Mouse (Mus musculus): ENCODE results near the gene Fam107b. TPM values are rescaled to one million over a fixed set of nuclear protein-coding genes. Genes with fewer than 3 reads are reported as not detected.

Fam107b gene
- polyA plus RNA-seq, 1 experiment from 2014 or later: 32.5 TPM

- Histone ChIP-seq H3K4me1 (replicated peaks) (peaks cover 57% of the 10 kb centered on the region), H3K9ac (no peak overlapping the region)
- WGBS: 55% methylated on average over 13 of the region's 13 CpGs
These were observed 156.3 kb downstream of the Fam107b start for GRCm38 (mm10) chr2:3726501-3727078.

GRCm38 (mm10) chr2:3727225-3727930, 157.1 kb downstream of the Fam107b start:
- 56% methylated on average over 5 of the region's 5 CpGs for WGBS
- Histone ChIP-seq H3K9me3 (replicated peaks) (no peaks in the 10 kb centered on the region), H3K4me1 (replicated peaks) (peaks cover 59% of the 10 kb centered on the region), H3K4me3 (no peak overlapping the region), H3K36me3 (no peaks in the 10 kb centered on the region), H3K9ac (no peak overlapping the region), H3K27me3 (replicated peaks) (no peaks in the 10 kb centered on the region), H3K27ac (ENCODE audit: poor library complexity, severe bottlenecking) (no peak overlapping the region), H3K4me2 (no peak overlapping the region)
- no peak for ATAC-seq (ENCODE audit: insufficient number of reproducible peaks, low FRiP score)

More at GRCm38 (mm10) chr2:3726501-3727078, 156.3 kb downstream of the Fam107b start:
- Histone ChIP-seq H3K4me2 (no peak overlapping the region), H3K27me3 (replicated peaks) (no peaks in the 10 kb centered on the region), H3K36me3 (no peaks in the 10 kb centered on the region), H3K4me3 (no peak overlapping the region), H3K27ac (ENCODE audit: poor library complexity, severe bottlenecking) (peak overlapping the region; percentile 40; the same call in 1 of the 2 replicates), H3K9me3 (replicated peaks) (no peaks in the 10 kb centered on the region)
- no peak for ATAC-seq (ENCODE audit: insufficient number of reproducible peaks, low FRiP score)

DNA sequence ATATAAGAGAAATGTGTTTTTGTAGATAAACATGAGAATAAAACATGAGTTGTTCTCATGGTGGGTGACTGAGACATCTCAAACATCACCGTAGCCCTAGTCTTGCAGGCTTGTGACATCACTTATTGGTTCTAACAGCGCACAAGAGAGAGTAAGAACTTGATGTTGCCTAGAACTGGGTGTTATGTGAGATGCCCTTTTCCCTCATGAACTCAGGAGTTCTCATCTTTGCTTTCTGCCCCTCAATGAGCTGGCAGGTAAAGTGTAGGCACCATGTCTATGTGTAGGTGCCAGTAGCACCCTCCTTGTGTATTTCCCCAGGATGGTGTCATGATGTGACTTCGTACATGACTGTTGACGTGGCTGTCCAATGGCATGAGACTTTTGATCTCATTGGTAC, 157.8 kb downstream of the Fam107b start:
- no peak overlapping the region for H3K4me3 ChIP-seq
- H3K4me1 ChIP-seq (replicated peaks): peaks cover 62% of the 10 kb centered on the region
- no peak overlapping the region for H3K9ac ChIP-seq
- H3K27ac ChIP-seq (ENCODE audit: poor library complexity, severe bottlenecking): no peak overlapping the region
- no peak overlapping the region for H3K4me2 ChIP-seq
- ATAC-seq (ENCODE audit: insufficient number of reproducible peaks, low FRiP score): no peak
- no peaks in the 10 kb centered on the region for H3K9me3 ChIP-seq (replicated peaks)
- WGBS: 89% methylated on average over 4 of the region's 4 CpGs
- no peaks in the 10 kb centered on the region for H3K36me3 ChIP-seq
- no peaks in the 10 kb centered on the region for H3K27me3 ChIP-seq (replicated peaks)

DNA sequence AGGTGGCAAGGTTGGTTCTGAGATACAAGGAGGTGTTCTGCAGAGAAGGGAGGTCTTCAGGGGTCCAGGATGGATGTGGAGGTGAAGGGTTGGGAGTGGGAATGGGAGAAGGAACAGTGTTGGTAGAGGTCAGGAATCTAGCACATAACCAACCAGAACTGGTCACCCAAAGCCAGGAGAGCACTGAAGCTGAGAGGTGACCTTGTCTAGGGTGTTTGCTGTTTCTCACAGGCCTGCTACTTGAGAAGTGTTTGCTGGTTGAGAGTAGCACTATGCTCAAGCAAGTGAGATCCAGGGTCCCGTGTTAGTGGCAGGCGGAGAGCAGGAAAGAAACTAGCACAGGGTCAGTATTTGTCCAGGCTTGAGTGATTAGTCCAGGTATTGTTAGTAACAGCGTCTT, 159.3 kb downstream of the Fam107b start:
- Histone ChIP-seq H3K36me3 (no peaks in the 10 kb centered on the region), H3K4me1 (replicated peaks) (peaks cover 59% of the 10 kb centered on the region), H3K4me2 (no peak overlapping the region), H3K27ac (ENCODE audit: poor library complexity, severe bottlenecking) (0 out of 2 replicates have a peak overlapping the region, but pooled peaks have one; percentile 47), H3K27me3 (replicated peaks) (no peaks in the 10 kb centered on the region), H3K4me3 (no peak overlapping the region), H3K9me3 (replicated peaks) (no peaks in the 10 kb centered on the region), H3K9ac (no peak overlapping the region)
- 59% methylated on average over 3 of the region's 3 CpGs for WGBS
- no peak for ATAC-seq (ENCODE audit: insufficient number of reproducible peaks, low FRiP score)

DNA sequence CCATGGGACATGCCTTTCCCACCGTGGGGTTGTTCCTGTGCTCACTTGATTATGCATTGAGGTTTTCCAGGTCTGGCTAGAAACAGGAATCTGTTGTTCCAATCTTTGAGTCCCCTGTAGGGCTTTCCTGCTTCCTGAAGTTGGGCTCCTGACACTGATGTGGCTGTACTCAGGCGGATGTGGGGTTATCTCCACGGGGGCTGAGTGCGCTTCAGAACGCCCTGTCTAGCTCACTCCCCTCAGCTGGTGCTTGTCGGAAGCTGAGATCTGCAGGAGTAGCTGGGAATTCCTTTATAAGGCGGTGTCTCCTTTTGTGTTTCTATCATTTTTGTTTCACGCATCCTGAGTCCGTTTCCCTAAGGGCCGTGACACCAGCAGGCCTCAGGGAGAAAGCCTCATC, 160.5 kb downstream of the Fam107b start:
- H3K9me3 ChIP-seq (replicated peaks): no peaks in the 10 kb centered on the region
- H3K4me2 ChIP-seq: peak overlapping the region; percentile 3; the same call in 1 of the 2 replicates
- H3K36me3 ChIP-seq: no peaks in the 10 kb centered on the region
- peaks cover 51% of the 10 kb centered on the region for H3K4me1 ChIP-seq (replicated peaks)
- peak; percentile 83 for ATAC-seq (ENCODE audit: insufficient number of reproducible peaks, low FRiP score)
- no peak overlapping the region for H3K4me3 ChIP-seq
- no peak overlapping the region for H3K9ac ChIP-seq
- H3K27ac ChIP-seq (ENCODE audit: poor library complexity, severe bottlenecking): no peak overlapping the region
- WGBS: 33% methylated on average over 10 of the region's 10 CpGs
- H3K27me3 ChIP-seq (replicated peaks): no peaks in the 10 kb centered on the region

DNA sequence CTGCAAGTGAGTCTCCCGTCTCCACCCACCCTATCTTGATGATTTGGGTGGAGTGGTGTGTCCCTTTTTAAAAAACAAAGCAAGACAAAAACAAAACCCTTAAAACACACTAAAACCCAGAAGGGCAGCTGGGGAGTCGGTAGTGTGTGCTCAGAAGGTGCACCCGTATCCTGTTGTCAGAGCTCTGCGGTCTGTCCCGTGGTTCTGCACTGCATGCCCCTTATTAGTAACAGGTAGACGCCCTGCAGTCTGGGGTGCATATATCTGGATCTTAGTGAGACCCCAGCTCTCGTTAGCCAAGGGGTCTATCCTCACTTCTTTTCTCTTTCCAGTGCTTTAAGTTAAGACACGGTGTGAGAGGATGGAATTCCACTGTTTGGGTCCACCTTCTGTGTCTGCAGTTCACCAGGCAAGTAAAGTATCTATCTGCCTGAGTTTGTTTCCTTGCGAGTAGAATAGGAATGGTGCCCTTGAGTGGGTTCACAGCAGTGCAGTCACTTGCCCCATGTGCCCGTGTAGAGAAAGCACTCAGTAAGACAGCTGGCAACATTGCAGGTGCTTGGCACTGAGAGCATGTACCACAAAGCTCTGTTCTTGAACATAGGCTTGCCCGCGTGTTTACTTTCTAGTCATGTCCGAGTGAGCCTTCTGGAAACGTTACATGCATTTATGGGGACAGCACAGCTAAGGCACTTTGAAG, 161.2 kb downstream of the Fam107b start:
- Histone ChIP-seq H3K36me3 (no peaks in the 10 kb centered on the region), H3K9me3 (replicated peaks) (no peaks in the 10 kb centered on the region), H3K27ac (ENCODE audit: poor library complexity, severe bottlenecking) (no peak overlapping the region), H3K4me2 (peak overlapping the region; percentile 3; the same call in 1 of the 2 replicates), H3K27me3 (replicated peaks) (no peaks in the 10 kb centered on the region), H3K4me3 (no peak overlapping the region), H3K4me1 (replicated peaks) (peaks cover 47% of the 10 kb centered on the region), H3K9ac (no peak overlapping the region)
- 71% methylated on average over 14 of the region's 14 CpGs for WGBS
- no peak for ATAC-seq (ENCODE audit: insufficient number of reproducible peaks, low FRiP score)

DNA sequence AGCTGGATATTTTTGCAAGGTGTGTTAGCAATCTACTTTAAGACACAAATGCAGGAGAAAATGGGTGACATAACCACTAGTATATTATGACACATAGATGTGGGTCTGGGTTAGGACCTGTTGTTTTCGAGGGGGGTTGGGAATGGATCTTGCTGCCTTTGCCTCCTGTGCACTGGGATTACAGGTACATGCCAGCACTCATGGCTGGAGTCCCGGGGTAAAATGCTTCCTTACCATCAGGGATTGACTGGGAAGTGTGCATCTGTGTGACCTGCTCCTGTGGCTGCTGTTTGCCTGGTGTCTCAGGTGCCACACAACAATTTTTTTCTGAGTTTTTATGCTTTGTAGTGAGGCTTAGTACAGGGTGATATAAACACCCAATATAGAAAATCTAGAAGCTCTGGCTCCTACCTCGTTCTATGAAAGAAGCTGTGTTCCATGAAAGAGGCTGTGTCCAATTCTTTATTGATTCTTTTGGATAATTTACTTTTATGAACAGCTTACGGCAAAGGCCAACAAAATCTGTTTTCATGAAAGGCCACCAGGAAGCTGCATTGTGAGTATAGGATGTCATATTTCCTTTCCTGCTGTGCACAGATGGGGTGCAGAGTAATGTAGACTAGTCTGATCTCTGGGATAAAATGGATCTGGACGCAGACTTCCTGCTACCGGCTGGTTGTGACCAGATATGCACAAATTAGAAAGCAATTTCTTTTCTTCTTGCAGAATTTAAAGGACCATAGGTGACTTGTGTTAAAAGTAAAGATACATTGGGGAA, 167.8 kb downstream of the Fam107b start:
- Histone ChIP-seq H3K27me3 (replicated peaks) (no peaks in the 10 kb centered on the region), H3K9ac (no peak overlapping the region), H3K4me2 (no peak overlapping the region), H3K9me3 (replicated peaks) (no peaks in the 10 kb centered on the region), H3K4me1 (replicated peaks) (peaks cover 38% of the 10 kb centered on the region), H3K4me3 (no peak overlapping the region), H3K27ac (ENCODE audit: poor library complexity, severe bottlenecking) (no peak overlapping the region), H3K36me3 (0 out of 2 replicates have a peak, but pooled peaks cover 2% of the 10 kb centered on the region)
- ATAC-seq (ENCODE audit: insufficient number of reproducible peaks, low FRiP score): no peak
- 75% methylated on average over 6 of the region's 6 CpGs for WGBS

DNA sequence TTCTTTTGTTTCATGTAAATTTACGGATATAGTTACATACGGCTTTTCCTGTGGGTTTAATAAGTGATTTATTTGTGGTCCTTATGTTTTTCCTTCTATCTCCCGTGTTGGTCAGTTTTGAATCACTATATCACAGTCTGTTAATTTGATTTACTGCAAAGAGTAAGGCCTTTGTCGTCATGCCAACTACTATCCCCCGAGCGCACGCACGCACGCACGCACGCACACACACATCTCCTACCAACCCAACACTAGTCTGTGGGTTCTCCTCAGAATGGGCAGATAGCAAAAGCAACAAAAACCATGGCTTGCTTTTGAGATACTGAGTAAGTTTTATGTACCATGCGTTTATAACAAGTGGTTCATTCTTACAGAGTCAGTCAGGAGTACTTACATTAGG, 168.4 kb downstream of the Fam107b start:
- H3K36me3 ChIP-seq: 0 out of 2 replicates have a peak, but pooled peaks cover 2% of the 10 kb centered on the region
- no peaks in the 10 kb centered on the region for H3K27me3 ChIP-seq (replicated peaks)
- no peak overlapping the region for H3K4me2 ChIP-seq
- H3K9ac ChIP-seq: no peak overlapping the region
- WGBS: 85% methylated on average over 12 of the region's 12 CpGs
- H3K9me3 ChIP-seq (replicated peaks): no peaks in the 10 kb centered on the region
- peaks cover 44% of the 10 kb centered on the region for H3K4me1 ChIP-seq (replicated peaks)
- no peak overlapping the region for H3K27ac ChIP-seq (ENCODE audit: poor library complexity, severe bottlenecking)
- no peak for ATAC-seq (ENCODE audit: insufficient number of reproducible peaks, low FRiP score)
- H3K4me3 ChIP-seq: no peak overlapping the region

DNA sequence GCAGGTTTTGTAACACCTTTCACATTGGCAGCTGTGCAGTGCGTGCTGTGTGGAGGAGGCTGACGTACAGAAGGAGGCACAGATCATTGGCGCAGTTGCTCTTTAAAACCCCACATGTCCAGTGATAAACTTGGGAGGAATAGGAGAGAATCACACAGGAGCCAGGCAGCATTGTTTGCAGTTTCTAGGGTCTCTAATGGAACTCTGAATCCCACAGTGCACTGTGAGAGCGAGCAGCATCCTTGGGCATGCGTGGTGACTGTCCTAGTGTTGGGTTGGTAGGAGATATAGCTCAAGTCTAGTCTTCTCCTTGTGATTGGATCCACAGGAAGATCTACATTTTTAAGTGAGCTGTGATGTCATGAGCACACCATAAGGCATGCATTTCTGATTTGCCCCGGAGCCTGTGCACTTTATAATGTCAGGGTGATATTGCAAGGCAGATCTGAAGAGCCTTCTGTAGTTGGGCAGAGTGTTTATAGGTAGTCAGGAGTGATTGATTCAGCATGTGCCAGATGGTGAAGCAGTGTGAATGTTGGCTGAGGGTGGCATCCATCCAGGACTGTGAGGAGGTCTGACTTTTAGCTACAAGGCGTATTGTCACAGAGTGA, 169.2 kb downstream of the Fam107b start:
- H3K4me1 ChIP-seq (replicated peaks): peaks cover 51% of the 10 kb centered on the region
- H3K4me3 ChIP-seq: no peak overlapping the region
- H3K9ac ChIP-seq: no peak overlapping the region
- H3K9me3 ChIP-seq (replicated peaks): no peaks in the 10 kb centered on the region
- H3K36me3 ChIP-seq: 0 out of 2 replicates have a peak, but pooled peaks cover 2% of the 10 kb centered on the region
- no peaks in the 10 kb centered on the region for H3K27me3 ChIP-seq (replicated peaks)
- no peak for ATAC-seq (ENCODE audit: insufficient number of reproducible peaks, low FRiP score)
- H3K4me2 ChIP-seq: no peak overlapping the region
- WGBS: 87% methylated on average over 7 of the region's 7 CpGs
- H3K27ac ChIP-seq (ENCODE audit: poor library complexity, severe bottlenecking): no peak overlapping the region

DNA sequence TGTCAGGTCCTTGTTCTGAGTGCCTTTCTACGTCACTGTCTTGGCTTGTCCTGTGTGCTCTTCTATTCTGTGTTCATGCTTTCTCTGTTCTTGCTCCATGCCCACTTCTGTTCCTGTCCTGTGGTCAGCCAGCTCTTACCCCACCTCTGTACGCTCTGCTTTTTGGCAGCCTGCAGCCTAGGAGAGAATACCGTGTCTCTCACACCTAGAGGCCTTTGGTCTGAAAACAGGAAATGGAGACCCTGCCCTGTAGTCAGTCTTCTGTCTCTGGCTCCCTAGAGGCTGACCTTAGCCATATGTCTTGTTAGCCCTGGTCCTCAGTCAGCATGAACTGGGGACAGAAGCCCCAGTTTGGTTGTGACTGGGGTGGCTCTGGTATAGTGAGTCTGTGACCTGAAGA, 170.0 kb downstream of the Fam107b start:
- no peak overlapping the region for H3K4me2 ChIP-seq
- H3K4me1 ChIP-seq (replicated peaks): peaks cover 59% of the 10 kb centered on the region
- H3K9ac ChIP-seq: no peak overlapping the region
- no peaks in the 10 kb centered on the region for H3K9me3 ChIP-seq (replicated peaks)
- H3K4me3 ChIP-seq: no peak overlapping the region
- 0 out of 2 replicates have a peak, but pooled peaks cover 2% of the 10 kb centered on the region for H3K36me3 ChIP-seq
- H3K27ac ChIP-seq (ENCODE audit: poor library complexity, severe bottlenecking): no peak overlapping the region
- H3K27me3 ChIP-seq (replicated peaks): no peaks in the 10 kb centered on the region
- ATAC-seq (ENCODE audit: insufficient number of reproducible peaks, low FRiP score): no peak
- WGBS: 75% methylated on average over 3 of the region's 3 CpGs
